Mouse (Mus musculus) forebrain, embryonic 11.5 days (tissue): Measurements from ENCODE around the gene Stum. TPM values are rescaled to one million over a fixed set of nuclear protein-coding genes. Genes with fewer than 3 reads are reported as not detected.

ENCODE experiments used
- ATAC-seq: fragments of 200-750 bp; cut with Nextera tagmentation; replicated peaks from 2 replicates; pipeline ENCODE4 v1.8.0; 2017; ENCODE audit warnings: moderate TSS enrichment; ENCODE audit not compliant: low FRiP score
- DNase-seq: peaks from one replicate; pipeline ENCODE4 v3.0.0-alpha.2; 2017; ENCODE audit warnings: low spot score
- H3K27ac ChIP-seq: fragments of 300-500 bp; sonication (generic); 2 replicates; pipeline ENCODE4 v1.5.1; 2014; ENCODE audit warnings: low read depth, low read length
- H3K27me3 ChIP-seq: fragments of 300-500 bp; sonication (generic); 2 replicates; pipeline ENCODE4 v1.6.1; 2014; ENCODE audit warnings: mild to moderate bottlenecking, low read length, mixed read lengths; ENCODE audit not compliant: control insufficient read depth, insufficient read depth
- H3K36me3 ChIP-seq: fragments of 300-500 bp; sonication (generic); 2 replicates; pipeline ENCODE4 v1.6.1; 2014; ENCODE audit warnings: mild to moderate bottlenecking, low read length, moderate library complexity, mixed read lengths; ENCODE audit not compliant: control insufficient read depth, insufficient read depth
- H3K4me1 ChIP-seq: fragments of 300-500 bp; sonication (generic); replicated peaks from 2 replicates; pipeline ENCODE4 v1.6.1; 2014; ENCODE audit warnings: low read length, mixed read lengths; ENCODE audit not compliant: control insufficient read depth, insufficient read depth
- H3K4me2 ChIP-seq: fragments of 300-500 bp; sonication (generic); 2 replicates; pipeline ENCODE4 v1.6.1; 2014; ENCODE audit warnings: low read depth, mild to moderate bottlenecking, low read length, moderate library complexity, mixed read lengths; ENCODE audit not compliant: severe bottlenecking
- H3K4me3 ChIP-seq: fragments of 300-500 bp; sonication (generic); 2 replicates; pipeline ENCODE4 v1.5.1; 2014; ENCODE audit warnings: low read depth, low read length
- H3K9ac ChIP-seq: fragments of 300-500 bp; sonication (generic); 2 replicates; pipeline ENCODE4 v1.6.1; 2014; ENCODE audit warnings: low read length
- H3K9me3 ChIP-seq: fragments of 300-500 bp; sonication (generic); 2 replicates; pipeline ENCODE4 v1.6.1; 2016; ENCODE audit warnings: low read length, mixed read lengths; ENCODE audit not compliant: control insufficient read depth
- WGBS: fragments of 180-500 bp; shearing (Covaris S2); extraction: QIAGEN DNeasy Blood & Tissue Kit; methylation state at CpG from one replicate; pipeline ENCODE4 v1.1.7; 2014; 5-methylcytosine and 5-hydroxymethylcytosine counted together
- polyA plus RNA-seq: library from polyadenylated mRNA; unstranded; fragments of >200 nt; fragmentation: Nextera tagmentation; extraction: Ambion mirVana; gene quantifications from 2 replicates; pipeline ENCODE4 v1.2.1, GENCODE M21; 2014

Gene Stum
- polyA plus RNA-seq, 1 experiment from 2014 or later, result 0.55 TPM

- WGBS, result 89% methylated on average over 5 of the region's 5 CpGs
- no peaks in the 10 kb centered on the region for H3K4me1 ChIP-seq
- H3K4me2 ChIP-seq, result no peak overlapping the region
- no peak for ATAC-seq
- H3K27ac ChIP-seq, result no peak overlapping the region
- no peaks in the 10 kb centered on the region for H3K27me3 ChIP-seq
- H3K36me3 ChIP-seq, result no peaks in the 10 kb centered on the region
- DNase-seq, result no peak
- H3K4me3 ChIP-seq, result no peak overlapping the region
- H3K9me3 ChIP-seq, result no peaks in the 10 kb centered on the region
- H3K9ac ChIP-seq, result no peak overlapping the region
Observed at GRCm38 (mm10) chr1:180504899-180505298, 21.6 kb upstream of the Stum start.

DNA sequence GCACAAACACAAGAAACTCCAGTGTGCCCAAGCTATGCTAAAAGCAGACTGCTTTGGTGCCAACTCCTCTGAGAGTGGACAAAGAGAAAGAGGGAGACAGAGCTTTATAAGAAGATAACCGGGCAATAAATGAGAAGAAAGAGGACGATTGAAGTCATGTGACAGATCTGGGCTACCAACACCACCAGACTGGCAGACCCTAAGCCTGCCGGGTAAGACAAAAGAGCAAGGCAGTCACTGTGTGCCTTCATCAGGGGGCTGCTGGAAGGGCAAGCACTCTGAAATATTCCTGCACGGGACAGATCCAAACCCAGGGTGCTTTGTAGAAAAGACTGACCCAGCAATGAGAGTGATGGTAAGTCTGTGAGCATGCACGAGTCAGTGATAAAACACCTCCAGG is 20.2 kb upstream of the Stum start:
- Histone ChIP-seq H3K27me3 (no peaks in the 10 kb centered on the region), H3K27ac (no peak overlapping the region), H3K4me2 (no peak overlapping the region), H3K4me1 (no peaks in the 10 kb centered on the region), H3K4me3 (no peak overlapping the region), H3K9ac (no peak overlapping the region), H3K36me3 (no peaks in the 10 kb centered on the region), H3K9me3 (no peaks in the 10 kb centered on the region)
- DNase-seq, result no peak
- 69% methylated on average over 5 of the region's 5 CpGs for WGBS
- no peak for ATAC-seq

GRCm38 (mm10) chr1:180502566-180502965 is 19.3 kb upstream of the Stum start:
- Histone ChIP-seq H3K27ac (no peak overlapping the region), H3K4me3 (no peak overlapping the region), H3K27me3 (no peaks in the 10 kb centered on the region), H3K9me3 (no peaks in the 10 kb centered on the region), H3K4me2 (no peak overlapping the region), H3K4me1 (no peaks in the 10 kb centered on the region), H3K9ac (no peak overlapping the region), H3K36me3 (no peaks in the 10 kb centered on the region)
- ATAC-seq (no peak), DNase-seq (no peak)
- WGBS, result 68% methylated on average over 4 of the region's 4 CpGs

DNA sequence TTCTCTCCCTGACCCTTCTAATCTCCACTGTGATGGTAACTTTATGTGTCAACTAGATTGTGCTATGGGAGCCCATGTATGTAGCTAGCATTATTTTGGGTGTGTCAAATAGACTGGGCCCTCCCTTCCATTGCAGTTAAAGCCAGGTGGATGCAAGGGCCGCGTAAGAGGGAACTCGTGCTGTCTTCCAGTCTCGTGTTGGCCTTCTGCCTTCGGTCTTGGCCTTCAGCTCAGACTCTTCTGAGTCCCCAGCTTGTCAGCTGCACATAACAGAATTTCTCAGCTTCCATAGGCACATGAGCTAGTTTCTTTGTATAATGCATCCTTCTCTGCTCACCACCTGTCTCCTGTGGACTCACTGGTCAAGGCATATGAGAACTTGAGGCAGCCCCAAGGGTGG is 17.3 kb upstream of the Stum start:
- WGBS, result 95% methylated on average over 5 of the region's 5 CpGs
- no peaks in the 10 kb centered on the region for H3K9me3 ChIP-seq
- H3K9ac ChIP-seq, result no peak overlapping the region
- H3K4me2 ChIP-seq, result no peak overlapping the region
- no peak for DNase-seq
- no peaks in the 10 kb centered on the region for H3K36me3 ChIP-seq
- no peaks in the 10 kb centered on the region for H3K4me1 ChIP-seq
- no peak overlapping the region for H3K4me3 ChIP-seq
- H3K27ac ChIP-seq, result no peak overlapping the region
- no peaks in the 10 kb centered on the region for H3K27me3 ChIP-seq
- no peak for ATAC-seq

- WGBS, result 47% methylated on average over 4 of the region's 4 CpGs
- no peaks in the 10 kb centered on the region for H3K36me3 ChIP-seq
- no peak for DNase-seq
- ATAC-seq, result no peak
- no peaks in the 10 kb centered on the region for H3K4me1 ChIP-seq
- no peaks in the 10 kb centered on the region for H3K27me3 ChIP-seq
- no peak overlapping the region for H3K4me2 ChIP-seq
- no peak overlapping the region for H3K27ac ChIP-seq
- H3K9me3 ChIP-seq, result no peaks in the 10 kb centered on the region
- no peak overlapping the region for H3K4me3 ChIP-seq
- H3K9ac ChIP-seq, result no peak overlapping the region
Observed at GRCm38 (mm10) chr1:180500218-180500617, 16.9 kb upstream of the Stum start.

GRCm38 (mm10) chr1:180499766-180500165 is 16.5 kb upstream of the Stum start:
- ATAC-seq (no peak), DNase-seq (no peak)
- Histone ChIP-seq H3K36me3 (no peaks in the 10 kb centered on the region), H3K9me3 (no peaks in the 10 kb centered on the region), H3K27me3 (no peaks in the 10 kb centered on the region), H3K27ac (no peak overlapping the region), H3K9ac (no peak overlapping the region), H3K4me3 (no peak overlapping the region), H3K4me2 (no peak overlapping the region), H3K4me1 (no peaks in the 10 kb centered on the region)
- WGBS, result 88% methylated on average over 3 of the region's 3 CpGs

DNA sequence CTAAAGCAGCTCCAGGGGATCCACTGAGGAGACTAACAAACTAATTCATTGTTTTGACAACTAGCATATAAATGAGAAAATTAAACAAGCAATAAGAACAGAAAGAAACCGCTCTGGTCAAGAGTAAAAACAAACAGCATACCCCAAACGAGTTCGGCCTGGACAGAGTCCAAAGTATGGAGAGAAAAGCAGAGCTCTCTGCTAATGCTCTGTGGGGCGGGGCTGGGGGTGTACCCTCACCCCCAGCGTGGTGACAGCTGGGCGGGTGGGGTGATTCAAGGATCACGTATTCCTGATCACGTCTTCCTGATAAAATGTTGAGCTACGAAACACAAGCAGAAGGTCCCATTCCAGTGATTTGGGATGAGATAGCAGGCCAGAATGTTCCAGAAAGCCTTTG is 9.5 kb upstream of the Stum start:
- ATAC-seq (no peak), DNase-seq (no peak)
- Histone ChIP-seq H3K4me3 (no peak overlapping the region), H3K9ac (no peak overlapping the region), H3K4me2 (no peak overlapping the region), H3K4me1 (no peaks in the 10 kb centered on the region), H3K36me3 (no peaks in the 10 kb centered on the region), H3K9me3 (no peaks in the 10 kb centered on the region), H3K27me3 (no peaks in the 10 kb centered on the region), H3K27ac (no peak overlapping the region)
- 79% methylated on average over 9 of the region's 9 CpGs for WGBS

DNA sequence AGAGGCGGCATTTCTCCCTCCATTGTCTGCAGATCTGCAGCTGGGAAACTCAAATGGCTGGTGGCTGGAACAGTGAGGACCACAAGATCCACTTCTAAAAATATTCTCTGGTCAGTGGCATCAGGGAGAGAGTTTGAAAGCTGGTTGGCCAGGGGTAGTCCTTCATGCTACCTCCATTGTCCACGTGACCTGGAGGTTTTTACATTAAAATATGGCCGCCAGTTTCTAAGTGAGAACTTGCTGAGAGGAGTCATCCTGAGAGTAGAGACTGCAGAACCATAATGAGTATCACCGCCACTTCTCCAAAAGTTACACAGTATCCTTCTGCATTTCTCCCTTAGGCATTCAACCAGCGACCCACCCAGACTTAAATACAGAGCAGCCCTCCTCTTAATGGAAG is 2.0 kb upstream of the Stum start:
- no peak for DNase-seq
- ATAC-seq, result no peak
- no peaks in the 10 kb centered on the region for H3K36me3 ChIP-seq
- no peak overlapping the region for H3K4me3 ChIP-seq
- 84% methylated on average over 5 of the region's 5 CpGs for WGBS
- no peaks in the 10 kb centered on the region for H3K9me3 ChIP-seq
- H3K4me1 ChIP-seq, result peaks cover 10% of the 10 kb centered on the region; the same call in 1 of the 2 replicates
- H3K9ac ChIP-seq, result no peak overlapping the region
- H3K27me3 ChIP-seq, result peaks cover 20% of the 10 kb centered on the region
- H3K4me2 ChIP-seq, result no peak overlapping the region
- no peak overlapping the region for H3K27ac ChIP-seq

DNA sequence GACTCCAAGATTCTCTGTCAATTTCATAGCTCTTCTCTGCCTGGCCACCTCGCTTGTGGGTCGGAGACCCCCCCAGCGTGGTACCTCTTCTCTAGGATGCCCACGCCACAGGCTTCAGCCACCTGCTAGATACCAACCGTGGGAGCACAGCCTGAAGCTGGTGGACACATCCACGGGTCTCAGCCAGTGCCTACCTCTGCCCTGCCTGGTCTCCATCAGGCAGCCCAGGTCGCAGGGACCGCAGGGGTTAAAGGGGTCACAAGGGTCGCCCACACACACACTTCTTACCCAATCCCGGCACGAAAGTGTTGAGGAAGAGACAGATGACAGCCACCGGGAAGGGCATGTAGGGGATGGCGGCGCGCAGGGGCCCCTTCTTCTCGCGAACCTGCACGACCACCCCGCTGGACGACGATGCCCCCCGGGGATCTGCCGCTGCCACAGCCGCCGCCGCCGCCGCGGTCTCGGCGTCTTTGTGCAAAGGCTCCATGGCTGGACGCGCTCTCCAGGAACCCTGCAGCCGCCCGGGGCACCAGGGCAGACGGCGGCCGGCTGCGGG is 385 bp downstream of the Stum start:
- no peak for ATAC-seq
- Histone ChIP-seq H3K9me3 (no peaks in the 10 kb centered on the region), H3K27ac (no peak overlapping the region), H3K9ac (peak overlapping the region; percentile 43), H3K4me1 (peaks cover 10% of the 10 kb centered on the region; the same call in 1 of the 2 replicates), H3K4me3 (peak overlapping the region; percentile 41), H3K4me2 (peak overlapping the region; percentile 79), H3K36me3 (no peaks in the 10 kb centered on the region), H3K27me3 (peaks cover 20% of the 10 kb centered on the region)
- WGBS, result 3% methylated on average over 39 of the region's 39 CpGs
- no peak for DNase-seq
